Mouse (Mus musculus) neural tube, embryonic 10.5 days (tissue): Measurements from ENCODE around the gene Adcy2.

Experiments used
- DNase-seq: peaks from one replicate; pipeline ENCODE4 v3.0.0-alpha.2; 2017; ENCODE audit warnings: low spot score; ENCODE audit errors: extremely low spot score

The Adcy2 gene

GRCm38 (mm10) chr13:68998918-68999801 lies at the start of gene Adcy2:
Gene Adcy2 (minus strand): TSS chr13:68999541.
- peak; percentile 70 for DNase-seq

DNA sequence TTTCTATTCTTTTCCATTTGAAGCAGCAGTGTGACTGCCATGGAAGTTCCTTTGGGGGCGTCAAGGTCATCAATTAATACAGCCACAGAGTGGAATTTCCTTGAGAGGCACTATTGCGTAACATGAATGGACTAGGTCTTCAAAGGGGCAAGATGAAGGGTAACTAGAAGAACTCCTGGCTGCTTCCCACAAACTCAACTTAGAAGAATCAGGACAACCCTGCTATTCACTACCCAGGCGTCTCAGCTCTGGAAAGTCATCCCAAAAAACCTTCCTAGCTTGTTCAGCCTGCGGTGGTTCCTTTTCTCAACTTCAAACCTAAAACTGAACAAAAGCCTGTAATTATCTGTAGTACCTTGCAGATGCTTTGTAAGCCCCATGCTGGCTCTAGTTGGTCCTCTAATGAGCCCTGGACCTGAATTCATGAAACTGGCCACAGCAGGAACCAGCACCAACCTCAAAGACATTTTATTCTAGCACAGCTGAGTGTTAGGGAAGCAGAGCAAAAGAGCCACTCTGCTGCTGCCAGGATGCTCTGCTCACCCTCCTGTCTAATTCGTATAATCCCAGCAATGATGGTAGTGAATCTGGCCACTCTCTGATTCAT lies 37.8 kb upstream of the Adcy2 start:
- DNase-seq = no peak

DNA sequence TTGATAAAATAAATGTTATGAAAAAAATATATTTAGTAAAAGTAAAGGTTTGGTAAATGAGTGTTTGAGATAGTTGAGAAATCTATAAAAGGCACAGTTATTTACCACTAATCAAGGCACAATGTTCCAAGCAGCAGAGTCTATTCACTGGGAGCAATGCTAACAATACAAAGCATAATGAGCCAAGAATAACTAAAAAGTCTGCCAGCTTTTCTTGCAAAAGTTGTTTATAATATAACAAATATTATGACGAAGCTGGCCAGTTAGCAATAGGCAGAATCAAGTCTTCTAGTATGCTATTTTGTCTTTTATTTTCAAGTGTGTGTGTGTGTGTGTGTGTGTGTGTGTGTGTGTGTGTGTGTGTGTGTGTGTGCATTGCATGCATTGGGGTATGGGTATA lies 35.3 kb upstream of the Adcy2 start:
- DNase-seq = no peak

DNA sequence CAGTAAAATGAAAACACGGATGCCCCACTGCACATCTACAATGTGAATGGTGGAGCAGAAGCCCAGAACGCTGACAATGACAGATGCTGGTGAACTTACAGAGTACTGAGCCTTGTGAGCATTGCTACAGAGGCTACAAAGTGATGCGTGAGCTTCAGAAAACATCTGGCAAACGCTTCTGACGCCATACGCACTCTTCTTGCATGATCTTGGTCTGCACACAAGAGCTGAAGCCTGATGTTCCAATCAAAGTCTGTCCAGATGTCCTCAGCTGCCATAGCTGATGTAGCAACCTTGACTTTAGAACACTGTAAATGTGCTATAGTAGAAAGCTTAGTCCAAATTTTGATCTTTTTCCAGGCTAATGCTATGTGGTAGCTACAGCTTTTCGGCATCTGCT lies 34.2 kb upstream of the Adcy2 start:
- no peak for DNase-seq

GRCm38 (mm10) chr13:69029078-69029757 lies 29.9 kb upstream of the Adcy2 start:
- no peak for DNase-seq

DNA sequence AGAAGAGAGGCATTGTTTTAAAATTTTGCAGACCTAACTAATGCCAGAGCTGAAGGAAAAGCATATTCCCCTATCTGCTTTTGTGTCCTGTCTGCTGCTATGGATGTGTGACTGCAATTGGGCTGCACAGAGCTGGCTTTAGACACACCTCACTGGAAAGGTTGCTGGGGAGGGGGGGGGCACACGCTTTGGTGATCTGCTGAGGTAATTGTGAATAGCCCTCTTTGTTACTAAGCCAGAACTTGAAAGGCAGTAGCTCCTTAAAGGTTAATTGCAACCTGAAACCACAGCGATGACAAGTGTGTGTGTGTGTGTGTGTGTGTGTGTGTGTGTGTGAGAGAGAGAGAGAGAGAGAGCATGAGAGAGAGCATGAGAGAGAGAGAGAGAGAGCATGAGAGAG lies 25.6 kb upstream of the Adcy2 start:
- DNase-seq = no peak

DNA sequence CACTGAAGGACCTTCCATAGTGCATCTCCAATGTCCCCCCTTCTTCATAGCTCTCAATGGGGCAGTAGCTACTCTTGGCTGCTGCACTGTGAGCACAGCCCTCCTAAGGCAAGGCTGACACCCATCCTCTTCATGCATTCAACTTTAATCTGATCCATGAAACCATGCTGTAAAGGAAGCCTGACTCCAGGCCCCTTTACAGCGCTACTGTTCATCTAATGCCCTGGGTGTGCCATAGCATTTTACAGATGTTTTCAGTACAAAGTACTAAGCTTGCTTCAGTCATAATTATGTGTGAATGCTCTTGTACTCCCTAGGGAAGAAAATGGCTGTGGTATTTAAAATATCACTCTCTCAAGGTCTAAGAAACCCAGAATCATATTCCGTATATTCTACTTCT lies 23.9 kb upstream of the Adcy2 start:
- DNase-seq = no peak

DNA sequence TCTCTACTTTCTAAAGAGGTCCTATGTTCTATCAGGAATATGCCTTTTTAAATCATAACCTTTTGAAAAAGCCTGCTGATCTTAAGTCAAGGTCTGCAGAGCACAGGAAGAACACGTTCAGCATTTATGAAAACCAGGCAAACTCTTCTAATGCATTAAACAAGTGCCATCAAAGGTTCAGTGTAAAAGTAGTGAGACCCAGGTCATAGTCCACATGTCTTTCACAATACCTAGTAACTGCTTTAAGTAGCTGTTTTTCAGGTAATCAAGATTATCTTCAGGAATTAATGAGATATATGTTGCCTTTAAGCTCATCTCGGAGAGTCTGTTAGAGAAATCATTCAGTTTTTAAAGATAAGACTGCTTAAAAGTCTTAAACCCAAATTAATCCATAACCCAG lies 21.2 kb upstream of the Adcy2 start:
- DNase-seq = no peak

DNA sequence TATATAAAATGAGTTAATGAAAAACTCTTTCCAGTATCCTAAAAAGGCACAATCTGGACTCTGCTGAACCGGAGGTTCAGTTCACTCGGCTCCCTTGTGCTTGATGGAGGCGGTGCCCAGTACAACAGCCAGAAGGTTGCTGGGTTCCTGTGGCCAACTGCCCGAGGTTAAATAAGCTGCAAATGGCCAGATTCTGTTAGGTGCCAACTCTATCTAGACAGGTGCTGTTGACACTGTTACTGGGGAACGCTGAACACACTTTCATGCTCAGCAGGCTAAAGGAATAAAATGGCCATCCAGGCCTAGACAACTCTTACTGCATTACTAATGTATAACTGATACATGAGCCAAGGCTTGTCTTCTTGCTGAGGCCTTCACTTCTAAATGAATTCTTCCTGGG lies 7.6 kb upstream of the Adcy2 start:
- no peak for DNase-seq

DNA sequence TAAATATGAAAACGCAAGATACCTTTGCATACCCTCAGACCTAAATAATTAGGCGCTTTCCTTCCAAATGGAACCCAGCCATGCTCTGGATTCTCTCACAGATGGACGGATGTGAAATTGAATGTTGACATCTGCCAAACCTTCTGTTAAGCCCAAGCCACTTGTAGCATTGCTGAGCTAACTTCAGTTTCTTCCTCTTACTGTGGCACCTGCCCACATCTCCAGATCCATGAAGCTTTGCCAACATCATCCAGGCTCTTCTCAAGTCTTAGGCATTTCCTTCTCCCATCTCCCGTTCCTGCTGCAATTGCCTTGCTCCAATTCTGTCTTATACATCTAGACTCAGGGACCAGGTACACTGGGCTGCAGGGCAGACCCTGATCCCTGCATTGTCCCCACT lies 6.8 kb upstream of the Adcy2 start:
- no peak for DNase-seq

- no peak for DNase-seq
Measured at GRCm38 (mm10) chr13:69004406-69004805, 5.1 kb upstream of the Adcy2 start.

- no peak for DNase-seq
Measured at GRCm38 (mm10) chr13:69002631-69003030, 3.3 kb upstream of the Adcy2 start.

DNA sequence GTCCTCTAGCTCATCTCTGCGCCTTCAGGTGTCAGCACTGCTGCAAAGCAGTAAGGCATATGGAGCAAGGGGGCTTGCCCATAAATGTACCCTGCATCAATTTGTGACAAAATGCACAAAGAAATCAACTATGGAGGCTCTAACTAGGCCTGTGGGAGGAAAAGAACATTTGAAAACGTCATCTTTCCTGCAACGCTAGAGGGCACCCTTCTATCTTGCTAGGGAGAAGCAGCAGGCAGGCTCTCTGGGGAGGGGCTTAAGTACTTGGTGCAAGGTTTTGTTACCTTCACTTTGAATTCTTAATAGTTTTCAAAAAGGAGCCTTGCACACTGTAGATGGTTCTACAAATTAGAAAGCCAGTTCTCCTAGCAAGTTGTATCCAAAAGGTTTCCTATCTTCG lies 2.8 kb upstream of the Adcy2 start:
- DNase-seq = peak; percentile 47

DNA sequence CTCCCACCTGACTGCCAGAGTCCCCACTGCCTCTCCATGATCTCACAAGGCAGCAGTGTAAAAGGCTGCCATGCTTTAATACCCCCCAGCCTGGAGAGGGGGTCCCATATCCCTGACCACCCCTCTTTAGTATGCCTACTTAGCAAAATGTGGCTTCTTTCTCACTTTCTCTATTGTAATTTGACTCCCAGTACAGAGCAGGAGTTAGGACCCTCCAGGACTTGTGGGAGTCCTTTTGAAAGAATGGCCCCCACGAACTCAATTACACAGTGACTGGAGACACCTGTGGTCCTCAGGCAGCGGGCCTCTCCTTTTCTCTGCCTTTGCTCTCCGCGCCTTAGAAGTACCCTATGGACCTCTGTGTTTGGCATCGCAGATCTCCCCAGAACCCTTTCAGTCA lies 485 bp upstream of the Adcy2 start:
- no peak for DNase-seq

DNA sequence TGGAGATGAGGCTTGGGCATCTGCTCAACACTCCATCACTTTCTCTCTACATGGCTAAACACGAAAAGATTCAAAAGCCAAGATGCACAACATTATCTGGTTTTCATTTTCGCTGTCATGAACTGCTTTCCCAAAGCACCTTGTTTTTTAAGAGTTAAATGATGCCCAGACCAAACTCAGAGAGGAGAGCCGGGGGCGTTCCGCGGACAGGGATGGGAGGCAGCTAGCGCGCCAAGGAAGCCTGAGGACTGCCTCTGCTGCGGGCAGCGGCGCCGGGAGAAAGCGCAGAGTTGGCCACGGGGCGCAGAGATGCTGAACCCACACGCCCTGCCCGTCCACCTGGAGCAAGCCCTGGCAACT lies 803 bp downstream of the Adcy2 start:
- DNase-seq = no peak

GRCm38 (mm10) chr13:68997821-68998551 lies 1.4 kb downstream of the Adcy2 start:
- peak; percentile 48 for DNase-seq

DNA sequence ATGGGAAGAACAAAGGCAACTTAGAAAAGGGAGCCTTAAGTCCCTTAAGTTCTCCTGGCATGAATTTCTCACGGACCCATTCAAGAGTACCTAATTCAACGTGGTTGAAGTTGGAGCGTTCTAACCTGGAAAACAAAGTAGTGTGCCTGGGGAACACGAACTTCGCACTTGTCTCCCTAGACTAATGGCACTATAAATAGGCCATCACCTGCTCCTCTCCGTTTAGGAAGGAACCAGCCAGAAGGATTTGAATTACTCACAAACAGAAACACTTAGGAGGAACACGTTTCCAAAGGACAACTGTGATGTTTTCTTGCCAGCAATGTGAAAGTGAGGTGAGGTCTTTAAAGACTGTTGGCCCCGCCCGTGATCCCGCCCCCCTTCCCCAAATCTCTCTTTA lies 2.0 kb downstream of the Adcy2 start:
- no peak for DNase-seq

- DNase-seq = no peak
Measured at GRCm38 (mm10) chr13:68996661-68997060, 2.7 kb downstream of the Adcy2 start.

DNA sequence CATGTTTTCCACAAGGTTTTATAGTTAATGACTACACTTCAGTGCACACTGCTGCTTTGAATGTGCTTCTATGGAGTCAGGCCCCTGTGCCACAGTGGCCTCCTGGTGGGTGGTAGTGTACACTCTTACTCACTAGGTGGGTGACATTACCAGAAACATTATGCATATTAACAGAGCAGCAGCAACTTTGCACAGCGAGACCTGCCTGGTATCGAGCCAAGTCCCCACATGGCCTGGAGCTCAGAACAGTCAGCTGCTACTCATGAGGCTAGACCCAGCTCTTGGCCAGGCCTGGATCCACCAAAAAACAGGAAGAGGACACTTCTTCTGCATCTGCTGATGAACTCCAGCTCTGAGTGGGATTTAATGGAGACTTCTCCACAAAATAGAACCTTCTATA lies 13.6 kb downstream of the Adcy2 start:
- no peak for DNase-seq

GRCm38 (mm10) chr13:68984000-68984399 lies 15.3 kb downstream of the Adcy2 start:
- DNase-seq = no peak

DNA sequence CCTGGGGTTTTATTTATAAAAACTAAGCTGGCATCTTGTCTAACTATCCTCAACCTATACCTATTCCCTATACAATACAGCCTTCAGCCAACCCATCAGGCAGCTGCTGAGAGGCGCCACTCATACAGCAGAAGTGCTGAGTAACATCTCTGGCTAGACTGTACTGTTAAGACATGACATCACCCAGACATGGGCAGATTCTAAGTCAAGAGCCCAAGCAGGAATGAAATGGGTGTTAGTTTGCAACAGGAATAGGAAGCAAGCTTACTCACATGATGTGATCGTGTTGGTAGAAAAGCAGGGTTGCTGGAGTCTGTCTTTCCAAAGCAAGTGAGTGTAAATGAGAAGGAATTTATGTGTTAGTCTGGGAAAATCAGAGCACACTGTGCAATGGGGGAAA lies 18.3 kb downstream of the Adcy2 start:
- no peak for DNase-seq

DNA sequence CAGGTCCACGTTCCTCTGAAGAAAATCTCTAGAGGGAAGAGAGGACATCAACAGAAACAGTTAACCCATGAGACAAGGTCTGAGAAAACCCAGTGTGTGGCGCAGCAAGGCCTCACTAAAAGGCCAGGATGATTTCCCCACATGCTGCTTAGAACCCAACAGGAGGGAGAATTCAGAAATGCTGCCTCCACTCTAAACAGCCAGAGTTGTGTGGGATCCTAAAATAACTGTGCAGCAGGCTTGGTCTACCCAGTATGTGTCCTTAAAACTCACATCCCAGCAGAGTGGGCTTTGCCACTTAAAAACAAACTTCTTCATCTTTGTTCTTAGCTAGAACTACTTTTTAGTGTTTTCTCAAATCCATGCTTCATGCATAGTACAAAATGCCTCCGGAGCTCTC lies 26.2 kb downstream of the Adcy2 start:
- DNase-seq = no peak
